Mouse (Mus musculus): Measurements from ENCODE around the gene Prkag2. TPM values are rescaled to one million over a fixed set of nuclear protein-coding genes. Genes with fewer than 3 reads are reported as not detected.

The Prkag2 gene
- not detected in 2 replicates for polyA plus RNA-seq (2012)

DNA sequence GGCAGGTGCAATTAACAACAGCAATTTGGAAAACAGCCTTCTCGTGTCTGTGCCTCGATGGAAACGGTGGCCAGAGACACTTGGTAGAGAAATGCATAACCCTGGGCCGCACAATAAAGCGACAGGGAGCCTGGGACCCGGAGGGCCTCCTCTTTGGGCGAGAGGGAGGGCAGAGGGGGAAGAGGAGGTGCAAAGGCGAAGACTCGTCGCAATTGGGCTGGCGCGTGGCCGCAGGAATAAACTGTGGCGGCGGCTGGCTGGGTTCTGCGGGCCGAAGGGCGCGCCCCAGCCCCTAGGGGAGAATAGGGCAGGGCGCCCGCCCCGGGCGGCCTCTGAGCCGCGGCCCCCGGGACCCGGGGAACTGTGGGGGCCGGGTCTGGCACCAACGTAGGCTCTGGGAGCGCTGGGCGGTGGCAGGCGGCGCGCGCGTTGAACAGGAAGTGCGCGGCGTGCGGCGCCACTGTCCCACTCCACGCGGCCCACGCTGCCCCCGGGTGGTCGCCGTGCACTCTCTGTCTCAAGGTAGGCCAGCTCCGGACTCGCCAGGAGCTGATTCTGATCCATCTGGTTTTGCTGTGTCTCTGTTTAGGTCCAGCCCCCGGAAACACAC lies at the start of gene Prkag2:
TSS of gene Prkag2 (minus strand) at position 127 of the 610 bp plus-strand sequence.
- TF ChIP-seq GATA1 (IDR thresholded peaks at IDR 0.05; ENCODE audit: low read length), result no peak

DNA sequence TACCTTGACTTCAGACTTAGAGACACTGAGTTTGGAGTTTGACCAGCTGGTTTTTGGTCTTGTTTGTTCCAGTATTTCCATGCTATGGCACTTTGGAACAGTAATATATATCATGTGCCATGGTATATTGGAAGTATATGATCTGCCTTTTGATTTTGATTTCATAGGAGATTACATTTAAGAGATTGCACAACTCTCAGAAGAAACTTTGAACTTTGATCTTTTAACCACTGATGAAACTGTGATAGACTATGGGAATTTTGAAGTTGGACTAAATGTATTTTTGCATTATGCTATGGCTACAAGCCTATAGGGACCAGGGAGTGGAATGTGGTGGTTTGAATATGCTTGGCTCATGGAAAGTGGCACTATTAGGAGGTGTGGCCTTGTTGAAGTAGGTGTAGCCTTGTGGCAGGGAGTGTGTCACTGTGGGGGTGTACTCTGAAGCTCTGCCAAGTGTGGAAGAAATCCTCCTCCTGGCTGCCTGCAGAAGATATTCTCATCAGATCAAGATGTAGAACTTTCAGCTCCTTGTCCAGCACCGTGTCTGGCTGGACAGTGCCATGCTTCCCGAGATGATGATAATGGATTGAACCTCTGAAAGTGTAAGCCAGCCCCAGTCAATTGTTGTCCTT lies 49.0 kb upstream of the Prkag2 start:
- TF ChIP-seq GATA1 (IDR thresholded peaks at IDR 0.05; ENCODE audit: low read length), result no peak

DNA sequence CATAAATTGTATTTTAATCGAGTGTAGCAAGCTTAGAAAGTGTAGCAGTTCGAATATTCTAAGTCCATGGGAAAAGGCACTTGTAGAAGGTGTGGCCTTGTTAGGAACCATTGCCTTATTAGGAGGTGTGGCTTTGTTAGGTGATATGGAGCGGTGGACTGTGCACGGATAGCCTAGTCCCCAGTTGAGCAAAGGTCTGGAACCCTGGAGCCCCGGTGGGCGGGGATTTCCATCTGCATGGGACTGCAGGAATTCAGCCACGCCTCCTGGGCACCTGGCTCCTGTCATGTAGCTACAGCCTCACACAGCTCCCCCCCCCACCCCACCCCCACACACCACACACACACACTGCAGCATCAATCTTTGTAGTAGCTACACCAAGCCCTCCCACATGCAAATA lies 46.3 kb upstream of the Prkag2 start:
- TF ChIP-seq GATA1 (IDR thresholded peaks at IDR 0.05; ENCODE audit: low read length), result no peak

DNA sequence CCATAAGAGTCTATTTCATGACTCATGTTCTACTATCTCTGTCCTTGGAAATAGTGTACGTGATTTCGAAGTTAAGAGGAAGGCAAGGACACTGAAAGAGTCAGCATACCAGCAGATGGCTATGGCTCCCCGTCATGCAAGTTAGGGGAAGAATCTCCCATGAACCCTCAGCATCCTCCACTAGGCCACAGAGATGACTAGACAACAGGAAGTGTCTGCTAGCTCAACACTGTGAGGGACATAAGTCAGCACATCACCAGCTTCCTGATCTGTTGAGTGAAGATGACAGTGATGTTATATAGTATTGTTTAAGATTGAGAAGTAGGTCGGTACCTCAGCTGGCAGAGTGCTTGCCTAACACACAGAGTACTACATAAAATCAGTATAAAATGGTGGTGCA lies 27.4 kb upstream of the Prkag2 start:
- no peak for TF ChIP-seq GATA1 (IDR thresholded peaks at IDR 0.05; ENCODE audit: low read length)

DNA sequence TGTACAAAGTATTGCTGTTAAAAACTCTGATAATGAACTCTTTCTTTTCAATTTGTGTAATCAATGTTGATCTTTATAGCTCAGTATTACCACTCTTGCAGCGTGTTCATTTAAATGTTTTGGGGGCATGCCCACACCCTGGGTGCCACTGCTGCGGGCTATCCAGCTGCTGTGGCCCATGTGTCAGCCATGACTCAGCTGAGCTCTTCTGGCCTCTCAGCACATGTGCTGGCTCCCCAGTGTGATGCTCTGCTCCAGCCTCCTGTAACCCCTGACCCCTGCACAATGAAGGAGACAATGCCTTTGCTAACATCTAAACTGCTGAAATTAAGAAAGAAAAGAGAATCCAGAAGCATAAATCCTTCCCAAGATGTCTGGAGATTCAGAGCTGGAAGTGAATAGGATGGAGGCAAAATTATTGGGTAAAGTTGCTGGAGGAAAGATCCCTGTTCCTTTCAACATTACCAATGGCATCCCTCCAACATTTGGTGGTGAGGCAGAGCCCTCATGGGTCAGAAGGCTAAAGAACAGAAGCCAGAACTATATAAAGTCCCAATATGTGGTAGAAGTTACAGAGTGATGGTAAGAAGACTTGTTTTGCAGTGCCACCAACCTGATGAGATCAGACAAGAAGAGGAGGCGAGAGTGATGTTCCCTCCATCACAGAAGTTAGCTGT lies 25.6 kb upstream of the Prkag2 start:
- TF ChIP-seq GATA1 (IDR thresholded peaks at IDR 0.05; ENCODE audit: low read length), result no peak

DNA sequence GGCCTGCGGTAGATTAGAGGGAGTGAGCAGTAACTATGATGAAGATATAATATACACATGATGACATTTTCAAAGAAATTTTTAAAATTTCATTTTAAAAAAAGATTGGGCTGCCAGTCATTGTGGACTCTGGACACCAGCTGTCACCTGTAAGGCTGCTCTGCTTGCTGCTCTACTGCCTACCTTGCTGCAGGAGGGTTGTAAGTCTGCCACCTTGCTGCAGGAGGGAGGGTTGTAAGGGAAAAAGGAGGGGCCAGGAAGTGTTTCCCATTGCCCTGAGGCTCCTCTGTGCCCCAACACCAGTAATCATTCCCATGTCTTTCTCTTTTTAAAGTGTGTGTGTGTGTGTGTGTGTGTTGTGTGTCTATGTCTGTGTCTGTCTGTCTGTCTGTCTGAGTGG lies 22.1 kb upstream of the Prkag2 start:
- TF ChIP-seq GATA1 (IDR thresholded peaks at IDR 0.05; ENCODE audit: low read length), result no peak

DNA sequence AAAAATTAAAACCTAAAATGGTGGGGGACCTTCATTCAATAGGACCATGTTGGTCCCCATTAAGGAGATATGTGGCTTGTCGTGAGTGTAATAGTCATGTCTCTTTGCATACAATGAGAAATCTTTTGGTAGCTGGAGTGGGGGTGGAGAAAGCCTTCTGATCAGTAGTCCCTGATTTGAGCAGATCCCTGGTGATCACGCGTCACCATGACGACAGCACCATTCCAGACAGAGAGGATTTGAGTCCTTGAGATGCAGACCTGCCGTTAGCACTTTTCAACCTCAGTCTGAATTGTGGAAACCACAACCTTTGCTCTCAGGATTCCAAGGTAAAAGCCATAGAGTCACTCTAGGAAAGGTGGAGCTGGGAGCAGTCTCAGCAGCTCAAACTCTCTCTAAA lies 18.7 kb upstream of the Prkag2 start:
- TF ChIP-seq GATA1 (IDR thresholded peaks at IDR 0.05; ENCODE audit: low read length), result no peak

DNA sequence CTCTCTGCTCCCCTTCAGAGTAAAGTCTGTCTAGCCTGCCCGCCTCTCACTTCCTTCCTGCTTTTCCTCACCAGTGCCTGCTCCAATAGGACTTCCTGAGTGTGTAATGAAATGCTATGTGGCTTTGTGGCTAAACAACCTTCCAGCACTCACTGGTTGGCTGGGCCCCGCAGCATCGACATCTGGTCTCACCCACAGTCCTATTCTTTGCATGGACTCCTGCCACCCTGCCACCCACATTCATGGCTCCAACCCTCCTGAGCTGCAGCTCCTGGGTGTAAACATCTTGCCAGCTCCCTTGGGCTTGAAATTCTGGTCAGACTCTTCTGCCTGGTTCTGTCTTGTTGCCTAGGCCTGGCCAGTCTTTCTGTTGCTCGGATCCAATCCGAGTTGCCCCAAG lies 15.6 kb upstream of the Prkag2 start:
- TF ChIP-seq GATA1 (IDR thresholded peaks at IDR 0.05; ENCODE audit: low read length), result no peak

DNA sequence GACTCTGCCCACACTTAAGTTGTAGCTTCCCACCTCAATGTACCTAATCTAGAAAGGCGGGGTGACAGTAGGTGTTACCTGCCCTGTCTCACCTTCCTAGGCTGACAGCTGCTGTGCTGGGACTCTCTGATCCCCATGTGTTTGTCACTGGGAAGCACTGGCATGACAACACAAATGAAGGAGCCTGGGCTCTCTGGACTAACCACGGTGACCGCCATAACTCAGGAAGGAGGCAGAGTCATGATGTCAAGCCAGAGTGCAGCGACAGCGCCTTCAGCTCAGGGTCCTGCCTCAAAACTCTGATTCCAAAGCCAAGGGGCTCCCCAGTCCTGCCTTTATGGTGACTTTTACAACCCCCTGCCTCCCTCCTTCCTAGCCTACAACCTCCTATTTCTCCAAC lies 14.8 kb upstream of the Prkag2 start:
- TF ChIP-seq GATA1 (IDR thresholded peaks at IDR 0.05; ENCODE audit: low read length), result no peak

DNA sequence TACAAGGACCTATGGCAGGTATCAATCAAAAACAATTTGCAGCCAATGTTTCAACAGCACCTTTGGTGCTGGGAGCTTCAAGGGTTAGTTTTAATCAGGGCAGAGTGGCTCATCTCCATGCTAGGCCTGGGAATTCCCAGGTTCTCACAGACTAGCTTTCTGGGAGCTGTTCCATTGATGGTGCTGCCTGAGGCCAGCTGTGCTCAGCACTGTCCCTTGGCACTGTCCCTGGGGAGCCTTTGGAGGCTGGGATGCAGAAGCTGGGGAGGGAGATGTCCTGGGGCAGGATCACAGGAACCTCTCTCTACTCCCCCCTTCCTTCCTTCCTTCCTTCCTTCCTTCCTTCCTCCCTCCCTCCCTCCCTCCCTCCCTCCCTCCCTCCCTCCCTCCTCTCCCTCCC lies 13.7 kb upstream of the Prkag2 start:
- TF ChIP-seq GATA1 (IDR thresholded peaks at IDR 0.05; ENCODE audit: low read length), result no peak

DNA sequence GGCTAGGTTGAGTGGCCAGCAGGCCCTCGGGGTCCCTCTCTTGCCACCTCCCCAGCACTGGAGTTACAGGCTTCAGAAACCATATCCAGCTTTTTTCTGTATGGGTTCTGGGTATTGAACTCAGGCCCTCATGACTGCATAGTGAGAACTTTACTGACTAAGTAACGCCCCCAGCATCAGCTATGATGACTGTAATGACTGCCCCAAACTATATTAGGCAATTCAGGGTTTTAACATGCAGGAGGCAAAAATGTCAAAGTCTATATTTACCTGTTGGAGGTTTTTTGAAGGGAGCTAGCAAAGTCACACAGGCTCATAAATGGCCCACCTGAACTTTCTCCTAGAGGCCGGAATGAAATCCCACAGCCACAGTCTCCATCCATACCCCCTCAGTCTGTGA lies 9.9 kb upstream of the Prkag2 start:
- no peak for TF ChIP-seq GATA1 (IDR thresholded peaks at IDR 0.05; ENCODE audit: low read length)

DNA sequence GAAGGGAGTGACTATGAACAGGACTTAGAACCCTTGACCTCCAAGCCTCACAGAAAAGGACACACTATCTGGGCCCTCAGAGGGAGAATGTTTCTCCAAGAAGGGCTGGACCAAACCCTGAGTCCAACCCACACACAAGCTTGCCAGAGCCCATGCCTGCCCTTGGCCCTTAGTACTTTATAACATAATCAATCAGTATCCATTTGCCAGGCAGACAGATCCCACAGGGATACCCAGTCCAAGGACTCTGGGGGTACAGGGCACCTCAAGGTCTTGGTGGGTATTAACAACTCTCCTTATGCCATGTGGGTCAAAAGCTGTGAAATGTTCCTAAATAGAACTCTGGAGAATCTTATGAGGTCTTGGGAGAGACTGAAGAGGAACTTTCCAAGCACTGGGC lies 5.3 kb upstream of the Prkag2 start:
- TF ChIP-seq GATA1 (IDR thresholded peaks at IDR 0.05; ENCODE audit: low read length), result no peak

DNA sequence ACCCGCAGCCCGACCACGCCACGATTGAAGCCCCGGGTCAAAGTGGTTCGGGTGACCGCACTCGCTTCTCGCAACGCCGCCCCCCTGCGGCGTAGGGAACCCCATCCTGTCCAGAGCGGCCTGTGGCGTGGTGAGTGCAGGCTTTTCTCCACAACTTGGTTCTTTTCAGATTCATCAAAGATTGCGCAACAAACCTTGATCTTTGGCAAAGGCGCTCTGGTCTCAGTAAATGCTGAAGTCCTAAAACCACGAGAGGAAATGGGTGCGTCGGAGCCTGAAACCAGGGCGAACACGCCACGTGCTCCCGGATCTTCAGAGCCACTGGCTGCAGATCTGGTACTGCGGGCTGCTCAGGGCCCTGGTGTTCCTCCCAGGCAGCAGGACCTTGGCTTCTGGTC lies 683 bp upstream of the Prkag2 start:
- TF ChIP-seq GATA1 (IDR thresholded peaks at IDR 0.05; ENCODE audit: low read length), result no peak

DNA sequence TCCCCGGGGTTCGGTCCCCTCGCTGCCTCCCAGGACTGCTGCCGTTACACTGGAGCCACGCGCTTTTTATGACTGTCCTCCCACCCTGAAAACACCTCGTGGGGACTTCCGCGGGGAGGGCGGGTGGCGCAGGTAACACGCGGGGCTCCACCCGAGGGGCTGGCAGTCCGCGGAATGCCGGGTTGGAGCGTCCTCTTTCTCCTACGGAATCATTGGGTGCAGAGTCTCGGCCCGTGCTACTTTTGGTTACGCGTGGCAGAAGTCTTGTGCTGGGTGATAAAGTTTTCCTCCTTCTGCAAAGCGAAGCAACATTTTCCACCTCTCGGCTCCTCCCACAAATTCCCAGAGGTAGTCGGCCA lies 306 bp downstream of the Prkag2 start:
- TF ChIP-seq GATA1 (IDR thresholded peaks at IDR 0.05; ENCODE audit: low read length), result no peak

DNA sequence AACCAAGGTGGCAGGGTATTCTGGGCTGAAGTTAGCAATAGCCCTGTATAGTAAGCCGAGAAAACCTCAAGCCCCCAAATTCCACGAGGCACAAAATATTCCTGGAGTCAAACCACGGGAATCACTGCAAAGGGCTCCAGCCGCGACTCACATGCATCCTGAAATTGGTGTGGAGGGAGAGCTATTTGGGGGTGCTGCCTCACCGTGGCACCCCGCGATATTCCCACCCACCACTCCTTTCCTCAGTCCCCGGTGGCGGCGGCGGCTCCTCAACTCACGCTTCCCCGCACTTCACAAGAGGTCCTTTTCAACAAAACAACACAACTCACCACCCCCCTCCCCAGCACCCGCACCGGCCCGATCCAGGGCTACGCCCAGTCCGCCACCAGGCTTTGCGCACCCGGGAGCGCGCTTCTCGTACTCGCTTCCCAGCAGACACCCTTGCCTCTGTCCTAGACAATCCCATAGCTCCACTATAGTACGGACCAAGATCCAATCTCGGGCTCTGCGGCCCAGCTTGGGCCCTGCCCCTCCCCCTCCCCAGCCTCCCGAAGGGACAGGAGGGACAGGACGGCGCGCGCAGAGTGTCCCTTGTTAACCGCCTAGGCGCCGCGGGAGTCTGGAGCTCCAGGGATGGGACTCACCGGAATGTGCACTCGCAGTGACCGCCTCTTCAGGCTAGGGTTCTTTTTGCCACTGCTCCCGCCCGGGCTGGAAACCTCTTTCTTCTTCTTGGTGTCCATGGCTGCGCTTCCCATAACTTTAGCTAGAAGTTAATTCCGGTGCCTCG lies 880 bp downstream of the Prkag2 start:
- no peak for TF ChIP-seq GATA1 (IDR thresholded peaks at IDR 0.05; ENCODE audit: low read length)

DNA sequence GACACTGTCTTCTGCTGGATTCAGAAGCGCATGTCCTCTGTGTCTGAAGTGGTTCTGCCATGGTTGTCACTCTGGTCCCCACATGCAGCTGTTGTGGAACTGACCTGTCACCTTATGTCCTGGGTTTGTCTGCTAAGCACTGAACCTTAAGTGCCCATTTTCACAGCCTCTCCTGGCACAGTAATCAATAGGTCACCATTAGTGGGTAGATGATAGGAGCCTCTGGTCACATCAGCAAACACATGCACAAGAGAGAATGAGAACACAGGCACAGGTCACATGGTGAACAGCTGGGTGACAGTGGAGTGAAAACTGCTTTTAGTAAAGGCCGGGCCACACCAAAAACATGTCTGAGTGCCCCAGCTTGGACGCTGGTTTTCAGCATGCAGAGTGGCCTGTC lies 2.6 kb downstream of the Prkag2 start:
- no peak for TF ChIP-seq GATA1 (IDR thresholded peaks at IDR 0.05; ENCODE audit: low read length)

Measured in G1E-ER4 (cell line).